Mouse (Mus musculus) embryo, embryonic 9.5 days (tissue): Measurements from ENCODE around the gene Gcnt7.

Experiments
- DNase-seq: peaks from one replicate; pipeline ENCODE4 v3.0.0-alpha.2; 2017; ENCODE audit errors: extremely low spot score

Gcnt7 gene

GRCm38 (mm10) chr2:172460647-172461046, 2.3 kb upstream of the Gcnt7 start:
- no peak for DNase-seq

GRCm38 (mm10) chr2:172452458-172452857, 5.9 kb downstream of the Gcnt7 start:
- no peak for DNase-seq

GRCm38 (mm10) chr2:172452031-172452430, 6.4 kb downstream of the Gcnt7 start:
- no peak for DNase-seq

- DNase-seq: no peak
These were observed 7.8 kb downstream of the Gcnt7 start for GRCm38 (mm10) chr2:172450640-172451039.

- no peak for DNase-seq
These were observed 10.1 kb downstream of the Gcnt7 start for GRCm38 (mm10) chr2:172448329-172448728.

- DNase-seq: no peak
These were observed 11.1 kb downstream of the Gcnt7 start for GRCm38 (mm10) chr2:172447317-172447716.

GRCm38 (mm10) chr2:172445617-172446016, 12.8 kb downstream of the Gcnt7 start:
- DNase-seq: no peak

- no peak for DNase-seq
These were observed 17.2 kb downstream of the Gcnt7 start for GRCm38 (mm10) chr2:172441176-172441575.

- DNase-seq: no peak
These were observed 17.8 kb downstream of the Gcnt7 start for GRCm38 (mm10) chr2:172440640-172441005.

GRCm38 (mm10) chr2:172439843-172440639, 18.4 kb downstream of the Gcnt7 start, which contains the start of gene Rtf2:
Rtf2 (plus strand) TSS chr2:172440556.
- peak; percentile 99 for DNase-seq

GRCm38 (mm10) chr2:172437371-172437952, 20.9 kb downstream of the Gcnt7 start:
- no peak for DNase-seq

GRCm38 (mm10) chr2:172433746-172434145, 24.6 kb downstream of the Gcnt7 start:
- no peak for DNase-seq

- DNase-seq: no peak
These were observed 27.8 kb downstream of the Gcnt7 start for GRCm38 (mm10) chr2:172430609-172431008.

GRCm38 (mm10) chr2:172418208-172418607, 40.2 kb downstream of the Gcnt7 start:
- no peak for DNase-seq

GRCm38 (mm10) chr2:172416876-172417275, 41.5 kb downstream of the Gcnt7 start:
- no peak for DNase-seq

- no peak for DNase-seq
These were observed 42.2 kb downstream of the Gcnt7 start for GRCm38 (mm10) chr2:172416218-172416617.

- DNase-seq: no peak
These were observed 44.5 kb downstream of the Gcnt7 start for GRCm38 (mm10) chr2:172413894-172414293.

GRCm38 (mm10) chr2:172413273-172413672, 45.1 kb downstream of the Gcnt7 start:
- DNase-seq: peak; percentile 34

- DNase-seq: peak; percentile 52
These were observed 45.9 kb downstream of the Gcnt7 start for GRCm38 (mm10) chr2:172412454-172412853.

GRCm38 (mm10) chr2:172411091-172411490, 47.3 kb downstream of the Gcnt7 start:
- no peak for DNase-seq

GRCm38 (mm10) chr2:172410686-172411085, 47.7 kb downstream of the Gcnt7 start:
- DNase-seq: no peak

GRCm38 (mm10) chr2:172407499-172407898, 50.9 kb downstream of the Gcnt7 start:
- no peak for DNase-seq

GRCm38 (mm10) chr2:172406173-172406572, 52.2 kb downstream of the Gcnt7 start:
- DNase-seq: no peak
